Mouse (Mus musculus): ENCODE data around the gene Zscan22. TPM values are rescaled to one million over a fixed set of nuclear protein-coding genes. Genes with fewer than 3 reads are reported as not detected.

Zscan22 gene
- polyA plus RNA-seq, 1 experiment from 2014 or later, result 4.7 TPM

DNA sequence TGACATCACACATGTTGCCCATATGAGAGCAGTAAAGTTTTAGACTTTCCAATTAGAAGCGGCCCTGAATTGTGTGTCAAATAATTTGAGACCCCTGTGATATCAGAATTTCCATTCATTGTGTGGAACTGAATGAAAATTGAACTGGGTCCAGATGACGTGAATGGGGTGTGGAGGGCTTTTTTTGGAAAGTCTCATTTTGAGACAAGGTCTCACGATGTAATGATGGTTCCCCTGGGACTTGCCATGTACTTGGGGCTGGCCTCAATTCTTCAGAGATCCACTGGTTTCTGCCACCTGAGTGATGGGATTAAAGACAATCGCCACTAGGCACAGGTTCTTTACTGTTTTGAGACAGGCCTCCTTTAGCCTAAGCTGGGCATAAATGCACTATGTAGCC lies 43.0 kb downstream of the Zscan22 start:
- no peak overlapping the region for H3K4me2 ChIP-seq (replicated peaks; ENCODE audit: low read depth, low read length)
- ATAC-seq, result no peak
- H3K36me3 ChIP-seq (ENCODE audit: insufficient read depth, low read length), result no peaks in the 10 kb centered on the region
- H3K27me3 ChIP-seq (replicated peaks; ENCODE audit: insufficient read depth, low read length), result no peaks in the 10 kb centered on the region
- no peaks in the 10 kb centered on the region for H3K4me1 ChIP-seq (ENCODE audit: insufficient read depth, low read depth, low read length)
- no peak for DNase-seq (ENCODE audit: low spot score)
- 76% methylated on average over 4 of the region's 4 CpGs for WGBS
- no peaks in the 10 kb centered on the region for H3K9me3 ChIP-seq (ENCODE audit: low read length)
- no peak overlapping the region for H3K27ac ChIP-seq (ENCODE audit: low read length)
- H3K9ac ChIP-seq (replicated peaks; ENCODE audit: low read depth), result no peak overlapping the region
- H3K4me3 ChIP-seq (ENCODE audit: low read depth, low read length), result no peak overlapping the region
- TF ChIP-seq EP300 (IDR thresholded peaks at IDR 0.05) (no peak), CTCF (IDR thresholded peaks at IDR 0.05) (no peak)

DNA sequence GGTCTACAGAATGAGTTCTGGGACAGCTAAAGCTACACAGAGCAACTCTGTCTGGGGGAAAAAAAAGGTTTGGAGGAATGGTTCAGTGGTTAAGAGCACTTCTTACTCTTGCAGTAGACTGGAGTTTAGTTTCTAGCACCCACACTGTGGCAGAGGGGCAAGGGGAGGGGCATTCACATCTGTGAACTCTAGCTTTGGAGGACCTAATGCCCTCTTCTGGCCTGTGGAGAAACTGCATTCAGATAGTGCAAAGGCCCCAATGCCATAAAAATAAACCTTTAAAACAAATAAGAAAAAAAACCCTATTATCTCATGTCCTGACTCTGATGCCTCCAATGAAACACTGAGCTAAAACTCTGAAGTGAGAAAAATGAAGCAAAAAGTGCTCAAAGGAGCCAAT lies 45.9 kb downstream of the Zscan22 start:
- Histone ChIP-seq H3K4me2 (replicated peaks; ENCODE audit: low read depth, low read length) (no peak overlapping the region), H3K36me3 (ENCODE audit: insufficient read depth, low read length) (no peaks in the 10 kb centered on the region), H3K27me3 (replicated peaks; ENCODE audit: insufficient read depth, low read length) (no peaks in the 10 kb centered on the region), H3K9me3 (ENCODE audit: low read length) (no peaks in the 10 kb centered on the region), H3K27ac (ENCODE audit: low read length) (no peak overlapping the region), H3K9ac (replicated peaks; ENCODE audit: low read depth) (no peak overlapping the region), H3K4me3 (ENCODE audit: low read depth, low read length) (no peak overlapping the region), H3K4me1 (ENCODE audit: insufficient read depth, low read depth, low read length) (no peaks in the 10 kb centered on the region)
- no peak for ATAC-seq
- TF ChIP-seq EP300 (IDR thresholded peaks at IDR 0.05) (no peak), CTCF (IDR thresholded peaks at IDR 0.05) (peak; percentile 65)
- DNase-seq (ENCODE audit: low spot score), result peak; percentile 36

DNA sequence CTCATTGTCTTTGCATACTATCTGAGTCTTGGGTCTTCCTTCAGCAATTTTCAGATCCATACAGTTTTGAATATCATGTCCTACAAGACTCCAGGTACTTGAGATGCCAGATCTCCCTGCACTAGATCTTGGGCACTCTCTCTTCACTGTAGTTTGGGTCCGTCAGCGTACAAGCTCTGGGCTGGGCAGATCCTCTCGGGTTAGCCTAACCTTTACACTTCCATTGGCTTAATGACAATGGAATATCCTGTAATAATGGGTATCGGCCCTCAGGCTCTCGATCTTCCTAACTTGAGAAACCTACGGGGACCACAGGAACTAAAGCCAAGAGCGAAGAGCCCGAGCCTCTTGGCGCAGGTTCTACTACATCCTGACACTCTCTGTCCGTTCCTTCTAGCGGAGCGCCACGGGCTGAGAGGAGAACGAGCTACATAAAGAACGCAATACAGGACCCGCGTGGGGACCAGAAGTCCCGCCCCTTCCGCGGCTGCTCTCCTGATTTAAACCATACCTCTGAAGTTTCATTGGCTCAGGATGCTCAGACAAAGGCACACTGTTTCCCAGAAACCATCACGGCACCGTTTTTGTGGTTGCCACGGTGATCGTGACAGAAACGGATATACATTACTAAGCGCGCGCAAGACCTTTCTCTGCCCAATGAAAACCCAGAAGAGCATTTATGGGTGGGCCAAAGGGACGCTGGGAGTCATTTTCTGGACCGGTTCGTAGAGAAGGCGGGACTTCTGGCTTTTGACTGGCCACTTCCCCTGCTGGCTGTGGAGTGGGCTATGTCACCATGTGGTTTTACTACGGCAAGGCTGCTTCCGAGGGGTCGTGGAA lies 51.6 kb downstream of the Zscan22 start:
- WGBS, result 9% methylated on average over 35 of the region's 35 CpGs
- no peak for TF ChIP-seq CTCF (IDR thresholded peaks at IDR 0.05)
- TF ChIP-seq EP300 (IDR thresholded peaks at IDR 0.05), result no peak
- peak; percentile 99 for ATAC-seq

DNA sequence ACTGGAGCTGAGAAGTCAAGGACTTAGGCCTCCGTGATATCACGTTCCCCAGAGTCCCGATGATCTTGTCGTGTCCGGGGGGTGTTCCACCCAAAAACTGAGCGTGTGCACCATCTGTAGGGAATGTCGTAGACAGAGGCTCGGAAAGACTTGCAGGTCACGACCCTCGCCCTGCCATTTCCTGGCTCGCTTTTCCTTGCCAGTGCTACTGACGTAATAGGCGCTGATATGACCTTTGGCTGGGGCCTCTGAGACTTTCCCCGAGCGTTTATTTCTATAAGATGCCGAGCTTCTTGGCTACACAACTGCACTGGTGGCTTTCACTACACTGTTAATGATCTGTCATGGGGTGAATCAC lies 52.2 kb downstream of the Zscan22 start:
- Histone ChIP-seq H3K9ac (replicated peaks; ENCODE audit: low read depth) (peak overlapping the region; percentile 43), H3K4me3 (ENCODE audit: low read depth, low read length) (peak overlapping the region; percentile 46), H3K4me1 (ENCODE audit: insufficient read depth, low read depth, low read length) (peaks cover 2% of the 10 kb centered on the region; the same call in 1 of the 2 replicates), H3K27ac (ENCODE audit: low read length) (peak overlapping the region; percentile 71), H3K27me3 (replicated peaks; ENCODE audit: insufficient read depth, low read length) (no peaks in the 10 kb centered on the region), H3K36me3 (ENCODE audit: insufficient read depth, low read length) (no peaks in the 10 kb centered on the region), H3K4me2 (replicated peaks; ENCODE audit: low read depth, low read length) (peak overlapping the region; percentile 78), H3K9me3 (ENCODE audit: low read length) (no peaks in the 10 kb centered on the region)
- no peak for DNase-seq (ENCODE audit: low spot score)
- peak; percentile 50 for ATAC-seq
- 5% methylated on average over 16 of the region's 16 CpGs for WGBS
- TF ChIP-seq EP300 (IDR thresholded peaks at IDR 0.05) (no peak), CTCF (IDR thresholded peaks at IDR 0.05) (no peak)

More for the DNA sequence above, 51.6 kb downstream of the Zscan22 start:
- H3K4me1 ChIP-seq (ENCODE audit: insufficient read depth, low read depth, low read length), result peaks cover 2% of the 10 kb centered on the region; the same call in 1 of the 2 replicates
- no peaks in the 10 kb centered on the region for H3K36me3 ChIP-seq (ENCODE audit: insufficient read depth, low read length)
- H3K9me3 ChIP-seq (ENCODE audit: low read length), result no peaks in the 10 kb centered on the region
- H3K4me2 ChIP-seq (replicated peaks; ENCODE audit: low read depth, low read length), result peak overlapping the region; percentile 78
- no peaks in the 10 kb centered on the region for H3K27me3 ChIP-seq (replicated peaks; ENCODE audit: insufficient read depth, low read length)
- H3K27ac ChIP-seq (ENCODE audit: low read length), result peak overlapping the region; percentile 71
- H3K9ac ChIP-seq (replicated peaks; ENCODE audit: low read depth), result peak overlapping the region; percentile 43
- peak overlapping the region; percentile 46 for H3K4me3 ChIP-seq (ENCODE audit: low read depth, low read length)
- peak; percentile 99 for DNase-seq (ENCODE audit: low spot score)

DNA sequence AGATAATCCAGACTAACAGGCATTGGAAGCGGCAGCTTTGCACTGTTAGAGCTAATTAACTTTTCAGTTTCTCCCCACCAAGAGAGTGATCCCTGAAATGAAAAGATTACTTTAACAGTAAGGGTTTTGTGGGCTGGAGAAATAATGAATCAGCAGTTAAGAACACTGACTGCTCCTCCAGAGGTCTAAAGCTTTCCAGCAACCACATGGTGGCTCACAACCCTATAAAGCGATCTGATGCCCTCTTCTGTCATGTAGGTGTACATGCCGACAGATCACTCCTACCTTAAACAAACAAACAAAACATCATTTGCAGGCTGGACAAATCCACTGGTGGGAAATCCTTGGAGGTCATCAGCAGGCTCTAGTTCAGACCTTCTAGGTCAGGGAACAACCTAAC lies 57.3 kb downstream of the Zscan22 start:
- WGBS, result 46% methylated on average over 3 of the region's 3 CpGs
- H3K4me3 ChIP-seq (ENCODE audit: low read depth, low read length), result no peak overlapping the region
- ATAC-seq (no peak), DNase-seq (ENCODE audit: low spot score) (peak; percentile 10)
- H3K9ac ChIP-seq (replicated peaks; ENCODE audit: low read depth), result no peak overlapping the region
- no peak overlapping the region for H3K27ac ChIP-seq (ENCODE audit: low read length)
- H3K9me3 ChIP-seq (ENCODE audit: low read length), result no peaks in the 10 kb centered on the region
- H3K27me3 ChIP-seq (replicated peaks; ENCODE audit: insufficient read depth, low read length), result no peaks in the 10 kb centered on the region
- peak; percentile 22; the same call in 1 of the 2 replicates for TF ChIP-seq CTCF (IDR thresholded peaks at IDR 0.05)
- no peak for TF ChIP-seq EP300 (IDR thresholded peaks at IDR 0.05)
- H3K4me1 ChIP-seq (ENCODE audit: insufficient read depth, low read depth, low read length), result peaks cover 2% of the 10 kb centered on the region; the same call in 1 of the 2 replicates
- H3K36me3 ChIP-seq (ENCODE audit: insufficient read depth, low read length), result no peaks in the 10 kb centered on the region
- no peak overlapping the region for H3K4me2 ChIP-seq (replicated peaks; ENCODE audit: low read depth, low read length)

DNA sequence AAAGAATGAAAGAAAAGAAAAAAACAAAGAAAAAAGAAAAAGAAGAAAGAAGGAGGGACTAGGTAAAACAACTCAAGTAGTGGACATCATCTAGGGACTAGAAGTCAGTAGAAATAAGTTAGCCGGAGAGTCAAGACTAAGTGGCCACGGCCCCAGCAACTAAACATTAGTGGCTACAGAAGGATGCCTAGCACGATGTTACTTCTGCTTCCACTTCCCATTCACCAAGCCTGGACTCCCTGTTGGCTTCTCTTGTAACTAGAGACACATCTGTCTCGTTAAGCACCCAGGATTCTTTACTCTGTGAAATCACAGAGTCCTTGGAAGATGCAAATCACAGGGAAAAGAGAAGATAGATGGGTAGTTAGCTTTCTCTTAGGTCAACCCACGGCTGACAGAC lies 59.9 kb downstream of the Zscan22 start:
- WGBS, result 73% methylated on average over 5 of the region's 5 CpGs
- Histone ChIP-seq H3K4me1 (ENCODE audit: insufficient read depth, low read depth, low read length) (no peaks in the 10 kb centered on the region), H3K4me2 (replicated peaks; ENCODE audit: low read depth, low read length) (no peak overlapping the region), H3K36me3 (ENCODE audit: insufficient read depth, low read length) (no peaks in the 10 kb centered on the region), H3K4me3 (ENCODE audit: low read depth, low read length) (no peak overlapping the region), H3K27ac (ENCODE audit: low read length) (no peak overlapping the region), H3K9ac (replicated peaks; ENCODE audit: low read depth) (no peak overlapping the region), H3K9me3 (ENCODE audit: low read length) (no peaks in the 10 kb centered on the region), H3K27me3 (replicated peaks; ENCODE audit: insufficient read depth, low read length) (no peaks in the 10 kb centered on the region)
- ATAC-seq, result no peak
- TF ChIP-seq EP300 (IDR thresholded peaks at IDR 0.05) (no peak), CTCF (IDR thresholded peaks at IDR 0.05) (no peak)
- no peak for DNase-seq (ENCODE audit: low spot score)

Other genes starting within 250 kb of the Zscan22 start
- gene Vmn2r55, start 212.8 kb upstream of the Zscan22 start, polyA plus RNA-seq (2015; fragmentation: Nextera tagmentation; extraction: Ambion mirVana), result not detected in 2 replicates
- gene Vmn2r56, start 162.8 kb upstream of the Zscan22 start, polyA plus RNA-seq (2015; fragmentation: Nextera tagmentation; extraction: Ambion mirVana), result not detected in 2 replicates
- 1.3 and 2.0 TPM in 2 replicates for gene Zscan18, start 94.2 kb upstream of the Zscan22 start, polyA plus RNA-seq (2015; fragmentation: Nextera tagmentation; extraction: Ambion mirVana)
- 7.2 and 8.5 TPM in 2 replicates for gene Zfp329, start 79.0 kb upstream of the Zscan22 start, polyA plus RNA-seq (2015; fragmentation: Nextera tagmentation; extraction: Ambion mirVana)
- 26.4 and 28.3 TPM in 2 replicates for gene Zfp110, start 63.1 kb upstream of the Zscan22 start, polyA plus RNA-seq (2015; fragmentation: Nextera tagmentation; extraction: Ambion mirVana)
- 2.5 TPM in 2 replicates for gene Zfp128, start 16.6 kb upstream of the Zscan22 start, polyA plus RNA-seq (2015; fragmentation: Nextera tagmentation; extraction: Ambion mirVana)
- gene Rps5, start 24.5 kb downstream of the Zscan22 start, polyA plus RNA-seq (2015; fragmentation: Nextera tagmentation; extraction: Ambion mirVana), result 609 and 716 TPM in 2 replicates
- 1.3 and 1.4 TPM in 2 replicates for gene Rnf225, start 29.6 kb downstream of the Zscan22 start, polyA plus RNA-seq (2015; fragmentation: Nextera tagmentation; extraction: Ambion mirVana)
- 5.5 and 5.7 TPM in 2 replicates for gene Zfp324, start 68.0 kb downstream of the Zscan22 start, polyA plus RNA-seq (2015; fragmentation: Nextera tagmentation; extraction: Ambion mirVana)
- 3.9 and 4.0 TPM in 2 replicates for gene Zfp446, start 80.0 kb downstream of the Zscan22 start, polyA plus RNA-seq (2015; fragmentation: Nextera tagmentation; extraction: Ambion mirVana)
- gene Slc27a5, start 100.4 kb downstream of the Zscan22 start, polyA plus RNA-seq (2015; fragmentation: Nextera tagmentation; extraction: Ambion mirVana), result not detected in 2 replicates
- 85.6 and 87.2 TPM in 2 replicates for gene Trim28, start 101.3 kb downstream of the Zscan22 start, polyA plus RNA-seq (2015; fragmentation: Nextera tagmentation; extraction: Ambion mirVana)
- gene Zbtb45, start 112.2 kb downstream of the Zscan22 start, polyA plus RNA-seq (2015; fragmentation: Nextera tagmentation; extraction: Ambion mirVana), result 11.9 and 12.2 TPM in 2 replicates
- 254 and 264 TPM in 2 replicates for gene Chmp2a, start 137.0 kb downstream of the Zscan22 start, polyA plus RNA-seq (2015; fragmentation: Nextera tagmentation; extraction: Ambion mirVana)
- gene Ube2m, start 140.5 kb downstream of the Zscan22 start, polyA plus RNA-seq (2015; fragmentation: Nextera tagmentation; extraction: Ambion mirVana), result 67.8 and 78.1 TPM in 2 replicates
- 2.0 and 2.1 TPM in 2 replicates for gene Mzf1, start 156.9 kb downstream of the Zscan22 start, polyA plus RNA-seq (2015; fragmentation: Nextera tagmentation; extraction: Ambion mirVana)
- not detected in 2 replicates for gene Vmn1r85, start 197.4 kb downstream of the Zscan22 start, polyA plus RNA-seq (2015; fragmentation: Nextera tagmentation; extraction: Ambion mirVana)
- gene Vmn1r86, start 222.1 kb downstream of the Zscan22 start, polyA plus RNA-seq (2015; fragmentation: Nextera tagmentation; extraction: Ambion mirVana), result not detected in 2 replicates
- gene Vmn1r87, start 242.3 kb downstream of the Zscan22 start, polyA plus RNA-seq (2015; fragmentation: Nextera tagmentation; extraction: Ambion mirVana), result not detected in 2 replicates